In the genomic region with DNA sequence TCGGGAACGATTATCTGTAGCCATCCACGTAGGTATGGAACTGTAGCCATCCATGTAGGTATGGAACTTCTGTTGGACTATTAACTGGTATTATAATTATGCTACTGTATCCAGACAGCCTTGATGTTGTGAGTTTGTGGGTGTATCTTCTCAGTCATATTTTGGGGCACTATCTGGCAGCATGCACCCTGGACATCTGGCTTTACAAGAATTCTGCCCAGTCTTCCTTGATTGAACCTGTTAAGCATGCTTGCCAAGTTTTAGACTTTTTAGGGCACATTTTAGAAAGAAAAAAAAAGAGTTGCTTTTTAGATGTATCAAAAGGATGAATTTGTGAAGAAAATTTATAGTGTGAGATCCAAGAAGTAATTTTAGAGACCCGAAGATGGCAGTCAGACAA, we compare ENCODE assay signal across 27 mouse cellular contexts.
DNase-seq lines count a peak whose midpoint lies in the region; ATAC-seq and TF ChIP-seq lines count a peak whose summit lies in the region.
"Had no signal": no experiment of that assay in that cellular context is flagged by ENCODE, and none has a peak within 500 bp of the region (broad histone marks: within the 10 kb centered on the region; RNA-seq: fewer than 3 reads in every experiment).

No protein-coding gene starts in this region.

- H3K9me3 ChIP-seq in hindbrain, postnatal 0 days (ENCODE audit: low read length) = no peaks in the 10 kb centered on the region
- H3K9me3 ChIP-seq: embryonic facial prominence, embryonic 12.5 days; embryonic facial prominence, embryonic 15.5 days; heart, embryonic 10.5 days; heart, embryonic 13.5 days had no signal

- no peak overlapping the region for H3K4me2 ChIP-seq in hindbrain, postnatal 0 days (ENCODE audit: low read depth, low read length)
- H3K4me2 ChIP-seq: embryonic facial prominence, embryonic 12.5 days; embryonic facial prominence, embryonic 15.5 days; heart, embryonic 13.5 days; hindbrain, embryonic 14.5 days had no signal

- peak; percentile 81 for ATAC-seq in frontal cortex, adult (ENCODE audit: low TSS enrichment)
- ATAC-seq in hindbrain, postnatal 0 days = no peak
- ATAC-seq: activated CD4-positive, CD25-positive, alpha-beta regulatory T cell, adult 4 months; forebrain, embryonic 14.5 days; forebrain, postnatal 0 days had no signal

- WGBS in hindbrain, postnatal 0 days = 95% methylated on average over 4 of the region's 4 CpGs

- H3K4me1 ChIP-seq in hindbrain, postnatal 0 days (ENCODE audit: insufficient read depth, low read length) = no peaks in the 10 kb centered on the region
- H3K4me1 ChIP-seq: embryonic facial prominence, embryonic 12.5 days; embryonic facial prominence, embryonic 15.5 days; heart, embryonic 10.5 days; heart, embryonic 13.5 days had no signal

- no peak overlapping the region for H3K4me3 ChIP-seq in hindbrain, postnatal 0 days (ENCODE audit: low read length)
- H3K4me3 ChIP-seq: embryonic facial prominence, embryonic 12.5 days; embryonic facial prominence, embryonic 15.5 days; heart, adult 2 months; heart, embryonic 10.5 days; heart, embryonic 13.5 days had no signal

- no peak for TF ChIP-seq CTCF in hindbrain, postnatal 0 days (IDR thresholded peaks at IDR 0.05; ENCODE audit: low read depth)

- no peak for DNase-seq in frontal cortex, postnatal 25 days (ENCODE audit: low spot score in 2 of 2)
- DNase-seq in right cerebral cortex, adult 18-20 months = peak; percentile 28
- no peak for DNase-seq in right cerebral cortex, postnatal 25 days
- peak; percentile 5 to 9 for DNase-seq in frontal cortex, postnatal 14 days (ENCODE audit: low spot score in 2 of 2)
- peak; percentile 6 for DNase-seq in right cerebral cortex, postnatal 4 days
- DNase-seq in hindbrain, postnatal 0 days (ENCODE audit: low spot score) = no peak
- DNase-seq in layer of hippocampus, adult 8-10 months (ENCODE audit: low spot score in 2 of 2) = no peak
- DNase-seq: adrenal gland, adult 8-10 months; adrenal gland, postnatal 25 days; cerebellum, adult 11 months; cerebellum, adult 2 months; cerebellum, adult 9-11 months; cerebellum, postnatal 25 days; forebrain, postnatal 0 days; gastrocnemius, postnatal 10 days; gastrocnemius, postnatal 36 days; heart, adult 2 months; heart, postnatal 14 days; heart, postnatal 4 days had no signal

- no peaks in the 10 kb centered on the region for H3K36me3 ChIP-seq in hindbrain, postnatal 0 days (ENCODE audit: insufficient read depth, low read length)
- H3K36me3 ChIP-seq: embryonic facial prominence, embryonic 12.5 days; embryonic facial prominence, embryonic 15.5 days; heart, embryonic 10.5 days; heart, embryonic 13.5 days had no signal

- H3K9ac ChIP-seq in hindbrain, postnatal 0 days (replicated peaks; ENCODE audit: low read length) = no peak overlapping the region
- H3K9ac ChIP-seq: embryonic facial prominence, embryonic 12.5 days; embryonic facial prominence, embryonic 15.5 days; forebrain, postnatal 0 days; heart, embryonic 13.5 days; hindbrain, embryonic 14.5 days had no signal

- no peaks in the 10 kb centered on the region for H3K27me3 ChIP-seq in hindbrain, postnatal 0 days (ENCODE audit: insufficient read depth, low read length)
- H3K27me3 ChIP-seq: embryonic facial prominence, embryonic 12.5 days; embryonic facial prominence, embryonic 15.5 days; heart, embryonic 13.5 days had no signal

- H3K27ac ChIP-seq in hindbrain, postnatal 0 days = no peak overlapping the region
- H3K27ac ChIP-seq: embryonic facial prominence, embryonic 12.5 days; embryonic facial prominence, embryonic 15.5 days; heart, adult 2 months; heart, embryonic 10.5 days; heart, embryonic 13.5 days; hindbrain, embryonic 14.5 days had no signal

Comparison
In these comparisons a context has a peak if more than half of its experiments do, and no peak if none do; other contexts are left out.
1. DNase-seq: peak in right cerebral cortex, adult 18-20 months (single experiment), frontal cortex, postnatal 14 days (2 of 2) and right cerebral cortex, postnatal 4 days (single experiment); none in frontal cortex, postnatal 25 days (0 of 2), right cerebral cortex, postnatal 25 days (single experiment), hindbrain, postnatal 0 days (single experiment) and layer of hippocampus, adult 8-10 months (0 of 2).